Comparison of ENCODE assay signal across 9 mouse cellular contexts in the genomic region with DNA sequence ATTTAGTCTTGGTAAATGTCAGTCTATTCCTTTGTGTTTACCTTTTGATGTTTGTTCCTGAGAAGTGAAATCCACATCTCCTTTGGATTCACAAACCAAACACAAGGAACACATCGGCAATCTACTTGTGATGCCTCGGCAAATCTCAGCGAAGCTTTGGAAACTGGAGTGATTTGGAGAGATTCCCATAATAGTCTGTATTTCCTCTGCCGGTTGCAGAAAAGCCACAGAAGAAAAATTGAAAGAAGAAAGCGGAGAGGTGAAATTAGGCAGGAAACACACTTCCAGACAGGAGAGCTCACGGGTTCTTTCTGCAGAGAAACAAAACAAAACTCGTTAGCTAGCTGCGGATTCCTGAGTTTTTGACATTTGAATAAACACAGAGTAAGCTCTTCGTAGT. TPM values are rescaled to one million over a fixed set of nuclear protein-coding genes. Genes with fewer than 3 reads are reported as not detected.
DNase-seq lines count a peak whose midpoint lies in the region; TF ChIP-seq lines count a peak whose summit lies in the region.
"Had no signal": no experiment of that assay in that cellular context is flagged by ENCODE, and none has a peak within 500 bp of the region (broad histone marks: within the 10 kb centered on the region; RNA-seq: fewer than 3 reads in every experiment).

No protein-coding gene starts in this region.

- intact Hi-C loops in left cerebral cortex, postnatal 25 days (cut with DNase I), result no loop called here

- TF ChIP-seq CTCF in kidney, adult 2 months (conservative IDR thresholded peaks at IDR 0.05; ENCODE audit: insufficient read depth, insufficient read length, low read depth, low read length), result no peak
- no peak for TF ChIP-seq CTCF in cortical plate, adult 2 months (IDR thresholded peaks at IDR 0.05; ENCODE audit: extremely low read depth, insufficient read depth, low read length)

- 54% methylated on average over 9 of the region's 9 CpGs for WGBS in kidney, adult 2 months

- no peak for TF ChIP-seq POLR2A in kidney, adult 2 months (IDR thresholded peaks at IDR 0.05; ENCODE audit: low read depth, low read length)
- no peak for TF ChIP-seq POLR2A in cortical plate, adult 2 months (IDR thresholded peaks at IDR 0.05; ENCODE audit: extremely low read depth, insufficient read depth, low read length)

- H3K4me1 ChIP-seq in kidney, adult 2 months (ENCODE audit: control insufficient read depth, insufficient read depth, low read length), result no peaks in the 10 kb centered on the region
- 0 out of 2 replicates have a peak, but pooled peaks cover 2% of the 10 kb centered on the region for H3K4me1 ChIP-seq in cortical plate, adult 2 months (ENCODE audit: control insufficient read depth, insufficient read depth, low read length)

- no peaks in the 10 kb centered on the region for H3K36me3 ChIP-seq in kidney, adult 2 months (ENCODE audit: control insufficient read depth, insufficient read depth, low read length)

- peak overlapping the region; percentile 45; the same call in 1 of the 2 replicates for H3K27ac ChIP-seq in kidney, adult 2 months (ENCODE audit: insufficient read depth, low read depth, low read length)
- no peak overlapping the region for H3K27ac ChIP-seq in cortical plate, adult 2 months (ENCODE audit: insufficient read depth, low read length)

- peak; percentile 22 for DNase-seq in kidney, adult 2 months
- DNase-seq in kidney, adult 11 months, result no peak
- peak; percentile 39 to 63 for DNase-seq in frontal cortex, postnatal 36 days (ENCODE audit: low spot score in 2 of 2)
- DNase-seq in left cerebral cortex, postnatal 25 days (ENCODE audit: low spot score in 2 of 2), result peak; percentile 63 to 69
- DNase-seq in urinary bladder, postnatal 36 days (ENCODE audit: low spot score in 2 of 2), result no peak
- DNase-seq in adipocyte (ENCODE audit: low spot score), result no peak
- no peak for DNase-seq in adrenal gland, postnatal 4 days (ENCODE audit: low spot score in 2 of 2)
- DNase-seq: gastrocnemius, postnatal 25 days had no signal

- H3K27me3 ChIP-seq in kidney, adult 2 months (replicated peaks; ENCODE audit: control insufficient read depth, insufficient read depth, low read length), result no peaks in the 10 kb centered on the region; the same call in 1 of the 2 replicates

- 0 out of 2 replicates have a peak overlapping the region, but pooled peaks have one; percentile 14 for H3K4me3 ChIP-seq in kidney, adult 2 months (ENCODE audit: insufficient read depth, low read depth, low read length)
- H3K4me3 ChIP-seq in cortical plate, adult 2 months (ENCODE audit: insufficient read depth, low read length), result peak overlapping the region; percentile 31

RNA-seq across cellular contexts. Expression of a gene that starts 12.1 kb away (rescaled TPM):
- polyA plus RNA-seq in kidney, adult 2 months (2012; rRNA removed), result 0.11 and 0.19 TPM in 2 replicates
- 0.23 and 0.38 TPM in 2 replicates for polyA plus RNA-seq in cortical plate, adult 2 months (2012; rRNA removed)
- total RNA-seq in left cerebral cortex, postnatal 25 days (2021), result under 1 TPM; 0.46 to 0.71 TPM
- under 1 TPM; 0.22 to 0.54 TPM for total RNA-seq in adrenal gland, postnatal 4 days (2021)
- total RNA-seq: gastrocnemius, postnatal 25 days had no signal

RNA-seq across cellular contexts. Expression of a gene that starts 27.5 kb away (rescaled TPM):
- polyA plus RNA-seq in kidney, adult 2 months (2012; rRNA removed), result 24.8 and 25.2 TPM in 2 replicates
- polyA plus RNA-seq in cortical plate, adult 2 months (2012; rRNA removed), result 46.9 and 49.1 TPM in 2 replicates
- 10 to 100 TPM; 40.9 to 45.3 TPM for total RNA-seq in left cerebral cortex, postnatal 25 days (2021)
- 10 to 100 TPM; 69.4 to 73.1 TPM for total RNA-seq in adrenal gland, postnatal 4 days (2021)

Comparison
In these comparisons a context has a peak if more than half of its experiments do, and no peak if none do; other contexts are left out.
1. DNase-seq: peak in kidney, adult 2 months (single experiment), frontal cortex, postnatal 36 days (2 of 2) and left cerebral cortex, postnatal 25 days (2 of 2); none in kidney, adult 11 months (single experiment), urinary bladder, postnatal 36 days (0 of 2), adipocyte (single experiment) and adrenal gland, postnatal 4 days (0 of 2).